Mouse (Mus musculus) forebrain, embryonic 14.5 days (tissue): ENCODE results near the gene Trim37. TPM values are rescaled to one million over a fixed set of nuclear protein-coding genes. Genes with fewer than 3 reads are reported as not detected.

Source experiments
- microRNA counts: library from miRNA; unstranded; fragments of <30 nt; microRNA quantifications from one replicate; lab custom pipeline; 2016
- microRNA-seq: library from miRNA; unstranded; fragments of <30 nt; microRNA quantifications from one replicate; pipeline ENCODE4, GENCODE M21; 2016
- polyA plus RNA-seq: library from polyadenylated mRNA; unstranded; fragments of >200 nt; fragmentation: Nextera tagmentation; extraction: Ambion mirVana; gene quantifications from 2 replicates; pipeline ENCODE4 v1.2.1, GENCODE M21; 2014

The Trim37 gene
- polyA plus RNA-seq, 1 experiment from 2014 or later, result 88.1 TPM

MicroRNA genes within 50 kb of the gene (microRNA counts, 519-probe panel; counts per million panel counts)
- 6,165 counts per million, percentile 91 among the panel's probes with 10 or more counts for microRNA mmu-miR-301a (lab: Ali Mortazavi, UCI)

Small RNA genes lying within 50 kb of the gene (microRNA-seq; reads per million reads assigned to microRNA genes)
- 1,584 reads per million, percentile 83 among the genes with 10 or more reads in this experiment for gene Mir301

Other genes starting within 250 kb of the Trim37 start
- gene Ypel2, start 133.4 kb upstream of the Trim37 start, polyA plus RNA-seq, result 6.0 and 7.0 TPM in 2 replicates
- gene Gdpd1, start 53.0 kb upstream of the Trim37 start, polyA plus RNA-seq, result 188 and 197 TPM in 2 replicates
- 22.3 and 25.0 TPM in 2 replicates for gene Smg8, start 40.3 kb upstream of the Trim37 start, polyA plus RNA-seq
- 5.8 and 7.0 TPM in 2 replicates for gene Prr11, start 18.4 kb upstream of the Trim37 start, polyA plus RNA-seq
- gene Ska2, start 17.8 kb upstream of the Trim37 start, polyA plus RNA-seq, result 71.4 and 73.8 TPM in 2 replicates
- gene Ppm1e, start 231.9 kb downstream of the Trim37 start, polyA plus RNA-seq, result 22.3 and 25.1 TPM in 2 replicates